Comparison of ENCODE assay signal across 18 mouse cellular contexts in genomic region chr3:127608109-127608508, GRCm38 (mm10). TPM values are rescaled to one million over a fixed set of nuclear protein-coding genes. Genes with fewer than 3 reads are reported as not detected.
DNase-seq lines count a peak whose midpoint lies in the region; ATAC-seq and TF ChIP-seq lines count a peak whose summit lies in the region.
"Had no signal": no experiment of that assay in that cellular context is flagged by ENCODE, and none has a peak within 500 bp of the region (broad histone marks: within the 10 kb centered on the region; RNA-seq: fewer than 3 reads in every experiment).

No protein-coding gene starts in this region.

- H3K9me3 ChIP-seq in forebrain, postnatal 0 days (ENCODE audit: low read length), result no peaks in the 10 kb centered on the region
- no peaks in the 10 kb centered on the region for H3K9me3 ChIP-seq in forebrain, embryonic 13.5 days (replicated peaks)
- H3K9me3 ChIP-seq: embryonic facial prominence, embryonic 13.5 days; forebrain, embryonic 12.5 days had no signal

- no peaks in the 10 kb centered on the region for H3K27me3 ChIP-seq in forebrain, postnatal 0 days (ENCODE audit: insufficient read depth, low read length)
- H3K27me3 ChIP-seq in forebrain, embryonic 13.5 days, result no peaks in the 10 kb centered on the region
- H3K27me3 ChIP-seq: embryonic facial prominence, embryonic 13.5 days; forebrain, embryonic 12.5 days had no signal

- H3K9ac ChIP-seq in forebrain, postnatal 0 days, result no peak overlapping the region
- H3K9ac ChIP-seq in forebrain, embryonic 13.5 days, result no peak overlapping the region
- H3K9ac ChIP-seq: embryonic facial prominence, embryonic 13.5 days; forebrain, embryonic 12.5 days had no signal

- WGBS in forebrain, postnatal 0 days, result 89% methylated on average over 2 of the region's 2 CpGs
- WGBS in forebrain, embryonic 13.5 days, result 92% methylated on average over 2 of the region's 2 CpGs

- ATAC-seq in forebrain, postnatal 0 days, result no peak
- no peak for ATAC-seq in forebrain, embryonic 13.5 days
- peak; percentile 35; the same call in 1 of the 2 replicates for ATAC-seq in megakaryocyte, adult 5-6 weeks (ENCODE audit: poor library complexity, severe bottlenecking)
- ATAC-seq: intestine, embryonic 16.5 days had no signal

- no peak for DNase-seq in forebrain, postnatal 0 days
- DNase-seq in left cerebral cortex, adult 2 months (ENCODE audit: extremely low spot score in 1 of 2, low spot score in 2 of 2), result no peak
- DNase-seq in left cerebral cortex, adult 8-10 months (ENCODE audit: low spot score in 2 of 2), result no peak
- DNase-seq in ES-CJ7 (ENCODE audit: low read depth, low spot score), result peak; percentile 34
- DNase-seq in cerebellum, postnatal 36 days, result no peak
- DNase-seq in testis, postnatal 14 days (ENCODE audit: low spot score), result no peak
- DNase-seq: cerebellum, adult 9-10 months; gastrocnemius, postnatal 14 days; thymus, postnatal 14 days had no signal

- no peaks in the 10 kb centered on the region for H3K36me3 ChIP-seq in forebrain, postnatal 0 days (ENCODE audit: insufficient read depth)
- peaks cover 53% of the 10 kb centered on the region for H3K36me3 ChIP-seq in forebrain, embryonic 13.5 days (ENCODE audit: poor library complexity, severe bottlenecking)

- H3K4me2 ChIP-seq in forebrain, postnatal 0 days (ENCODE audit: low read depth), result no peak overlapping the region
- no peak overlapping the region for H3K4me2 ChIP-seq in forebrain, embryonic 13.5 days
- H3K4me2 ChIP-seq: embryonic facial prominence, embryonic 13.5 days; forebrain, embryonic 12.5 days had no signal

- no peaks in the 10 kb centered on the region for H3K4me1 ChIP-seq in forebrain, postnatal 0 days (ENCODE audit: insufficient read depth)
- H3K4me1 ChIP-seq in forebrain, embryonic 13.5 days, result no peaks in the 10 kb centered on the region
- H3K4me1 ChIP-seq: embryonic facial prominence, embryonic 13.5 days; forebrain, embryonic 12.5 days had no signal

- intact Hi-C loops in left cerebral cortex, adult 2 months (cut with DNase I), result no loop called here

- no peak overlapping the region for H3K27ac ChIP-seq in forebrain, postnatal 0 days (ENCODE audit: low read depth, low read length)
- H3K27ac ChIP-seq in forebrain, embryonic 13.5 days, result no peak overlapping the region
- no peak overlapping the region for H3K27ac ChIP-seq in left cerebral cortex, adult 2 months
- H3K27ac ChIP-seq: embryonic facial prominence, embryonic 13.5 days; forebrain, embryonic 12.5 days had no signal

- H3K4me3 ChIP-seq in forebrain, postnatal 0 days (ENCODE audit: low read depth, low read length), result no peak overlapping the region
- H3K4me3 ChIP-seq in forebrain, embryonic 13.5 days, result no peak overlapping the region
- H3K4me3 ChIP-seq in left cerebral cortex, adult 2 months, result no peak overlapping the region
- H3K4me3 ChIP-seq: embryonic facial prominence, embryonic 13.5 days; forebrain, embryonic 12.5 days; myocyte had no signal

- TF ChIP-seq CTCF in forebrain, postnatal 0 days (IDR thresholded peaks at IDR 0.05; ENCODE audit: low read depth), result peak; percentile 48
- peak; percentile 54 for TF ChIP-seq CTCF in left cerebral cortex, adult 2 months (IDR thresholded peaks at IDR 0.05)

RNA-seq across cellular contexts. Expression of gene Neurog2, which starts 24.8 kb away (rescaled TPM):
- 5.0 and 9.4 TPM in 2 replicates for total RNA-seq in forebrain, postnatal 0 days (2014; rRNA removed)
- 2.2 and 2.6 TPM in 2 replicates for polyA plus RNA-seq in forebrain, postnatal 0 days (2015; fragmentation: Nextera tagmentation; extraction: Ambion mirVana)
- polyA plus RNA-seq in forebrain, embryonic 13.5 days (2015; fragmentation: Nextera tagmentation; extraction: Ambion mirVana), result 122 and 153 TPM in 2 replicates
- under 1 TPM; 0.25 to 0.65 TPM for total RNA-seq in left cerebral cortex, adult 2 months (2021)
- under 1 TPM in 3 of 4 experiments, not detected in 1; 0.25 to 0.33 (median 0.32) TPM for total RNA-seq in left cerebral cortex, adult 8-10 months (2022)
- not detected in 2 replicates for total RNA-seq in megakaryocyte, adult 5-6 weeks (2015)
- not detected in 2 replicates for total RNA-seq in megakaryocyte, adult 5-6 weeks (2017)
- total RNA-seq: gastrocnemius, postnatal 14 days had no signal
- polyA plus RNA-seq: C2C12; heart, embryonic 16.5 days; intestine, embryonic 16.5 days; myocyte; spleen, adult 2 months had no signal

RNA-seq across cellular contexts. Expression of gene Zgrf1, which starts 54.8 kb away (rescaled TPM):
- total RNA-seq in forebrain, postnatal 0 days (2014; rRNA removed), result 1.8 and 3.8 TPM in 2 replicates
- 0.70 and 1.3 TPM in 2 replicates for polyA plus RNA-seq in forebrain, postnatal 0 days (2015; fragmentation: Nextera tagmentation; extraction: Ambion mirVana)
- polyA plus RNA-seq in forebrain, embryonic 13.5 days (2015; fragmentation: Nextera tagmentation; extraction: Ambion mirVana), result 9.2 and 10.6 TPM in 2 replicates
- 1 to 10 TPM; 2.6 to 3.5 TPM for total RNA-seq in left cerebral cortex, adult 2 months (2021)
- 1 to 10 TPM; 2.7 to 4.1 (median 3.3) TPM for total RNA-seq in left cerebral cortex, adult 8-10 months (2022)
- total RNA-seq in megakaryocyte, adult 5-6 weeks (2015), result 9.0 and 9.5 TPM in 2 replicates
- 12.2 and 17.8 TPM in 2 replicates for total RNA-seq in megakaryocyte, adult 5-6 weeks (2017)

RNA-seq across cellular contexts. Expression of gene Larp7, which starts 55.0 kb away (rescaled TPM):
- total RNA-seq in forebrain, postnatal 0 days (2014; rRNA removed), result 23.9 and 27.1 TPM in 2 replicates
- polyA plus RNA-seq in forebrain, postnatal 0 days (2015; fragmentation: Nextera tagmentation; extraction: Ambion mirVana), result 27.7 and 32.1 TPM in 2 replicates
- polyA plus RNA-seq in forebrain, embryonic 13.5 days (2015; fragmentation: Nextera tagmentation; extraction: Ambion mirVana), result 58.2 and 59.1 TPM in 2 replicates
- total RNA-seq in left cerebral cortex, adult 2 months (2021), result 10 to 100 TPM; 16.8 to 19.2 TPM
- 10 to 100 TPM; 16.2 to 20.6 (median 18.0) TPM for total RNA-seq in left cerebral cortex, adult 8-10 months (2022)
- total RNA-seq in megakaryocyte, adult 5-6 weeks (2015), result 50.3 and 61.8 TPM in 2 replicates
- total RNA-seq in megakaryocyte, adult 5-6 weeks (2017), result 75.3 and 82.6 TPM in 2 replicates
